Comparison of ENCODE assay signal across 12 mouse cellular contexts in the genomic region with DNA sequence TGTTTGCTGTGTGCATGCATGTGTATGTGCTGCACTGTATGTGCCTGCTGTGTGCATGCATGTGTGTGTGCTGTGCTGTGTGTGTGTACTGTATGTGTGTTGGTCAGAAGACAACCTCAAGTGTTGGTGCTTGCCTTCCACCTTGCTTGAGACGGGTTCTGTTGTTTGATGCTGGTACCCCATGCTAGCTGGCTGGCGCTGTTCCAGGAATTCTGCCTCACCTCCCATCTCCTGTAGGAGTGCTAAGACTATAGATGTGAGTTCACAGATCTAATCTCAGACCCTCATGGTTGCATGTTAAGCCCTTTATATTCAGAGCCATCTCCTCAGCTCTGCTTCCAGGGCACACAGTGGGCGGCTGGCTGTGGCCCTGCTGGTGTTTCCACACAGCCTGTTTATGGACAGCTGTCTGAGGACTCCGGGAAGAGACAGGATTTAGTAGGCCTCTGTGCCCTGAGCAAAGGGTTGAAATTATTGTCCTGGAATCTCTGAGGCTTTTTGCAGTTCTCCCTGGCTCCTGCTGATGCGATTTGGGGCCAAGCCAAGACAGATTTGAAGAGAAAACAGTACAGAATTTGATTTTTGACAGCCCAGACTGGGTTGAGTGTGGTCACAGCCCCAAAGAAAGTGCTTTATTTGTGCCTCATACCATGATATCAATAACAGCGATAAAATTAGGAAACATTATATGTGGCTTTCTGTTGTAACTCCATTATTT. TPM values are rescaled to one million over a fixed set of nuclear protein-coding genes. Genes with fewer than 3 reads are reported as not detected.
DNase-seq lines count a peak whose midpoint lies in the region; ATAC-seq and TF ChIP-seq lines count a peak whose summit lies in the region.
"Had no signal": no experiment of that assay in that cellular context is flagged by ENCODE, and none has a peak within 500 bp of the region (broad histone marks: within the 10 kb centered on the region; RNA-seq: fewer than 3 reads in every experiment).

No protein-coding gene starts in this region.

- WGBS in forebrain, postnatal 0 days, result 62% methylated on average over 6 of the region's 6 CpGs
- 68% methylated on average over 6 of the region's 6 CpGs for WGBS in forebrain, embryonic 13.5 days
- WGBS in limb, embryonic 13.5 days, result 68% methylated on average over 6 of the region's 6 CpGs
- WGBS in limb, embryonic 10.5 days, result 85% methylated on average over 6 of the region's 6 CpGs

- H3K4me1 ChIP-seq in forebrain, postnatal 0 days (ENCODE audit: insufficient read depth), result no peaks in the 10 kb centered on the region
- no peaks in the 10 kb centered on the region for H3K4me1 ChIP-seq in forebrain, embryonic 13.5 days
- H3K4me1 ChIP-seq in limb, embryonic 13.5 days, result peaks cover 13% of the 10 kb centered on the region
- no peaks in the 10 kb centered on the region for H3K4me1 ChIP-seq in limb, embryonic 10.5 days
- H3K4me1 ChIP-seq: liver, embryonic 13.5 days; midbrain, embryonic 12.5 days had no signal

- no peak for TF ChIP-seq CTCF in forebrain, postnatal 0 days (IDR thresholded peaks at IDR 0.05; ENCODE audit: low read depth)

- no peaks in the 10 kb centered on the region for H3K36me3 ChIP-seq in forebrain, postnatal 0 days (ENCODE audit: insufficient read depth)
- H3K36me3 ChIP-seq in forebrain, embryonic 13.5 days (ENCODE audit: poor library complexity, severe bottlenecking), result no peaks in the 10 kb centered on the region
- H3K36me3 ChIP-seq in limb, embryonic 13.5 days, result no peaks in the 10 kb centered on the region; the same call in 1 of the 2 replicates
- no peaks in the 10 kb centered on the region for H3K36me3 ChIP-seq in limb, embryonic 10.5 days
- no peaks in the 10 kb centered on the region for H3K36me3 ChIP-seq in myocyte (ENCODE audit: control insufficient read depth, insufficient read depth)
- H3K36me3 ChIP-seq: liver, embryonic 13.5 days; midbrain, embryonic 12.5 days had no signal

- TF ChIP-seq POLR2A in myocyte (IDR thresholded peaks at IDR 0.05; ENCODE audit: insufficient read length, low read depth), result no peak

- H3K27me3 ChIP-seq in forebrain, postnatal 0 days (ENCODE audit: insufficient read depth, low read length), result no peaks in the 10 kb centered on the region
- no peaks in the 10 kb centered on the region for H3K27me3 ChIP-seq in forebrain, embryonic 13.5 days
- H3K27me3 ChIP-seq in limb, embryonic 13.5 days, result no peaks in the 10 kb centered on the region
- no peaks in the 10 kb centered on the region for H3K27me3 ChIP-seq in limb, embryonic 10.5 days (ENCODE audit: low read depth, poor library complexity, severe bottlenecking)
- no peaks in the 10 kb centered on the region for H3K27me3 ChIP-seq in myocyte (ENCODE audit: control insufficient read depth, insufficient read depth, insufficient read length)
- H3K27me3 ChIP-seq: liver, embryonic 13.5 days; midbrain, embryonic 12.5 days had no signal

- H3K79me2 ChIP-seq in myocyte (ENCODE audit: control insufficient read depth, insufficient read depth), result no peaks in the 10 kb centered on the region

- no peak for ATAC-seq in forebrain, postnatal 0 days
- ATAC-seq in forebrain, embryonic 13.5 days, result no peak
- no peak for ATAC-seq in limb, embryonic 13.5 days (ENCODE audit: low FRiP score, low read depth)

- H3K9ac ChIP-seq in forebrain, postnatal 0 days, result no peak overlapping the region
- no peak overlapping the region for H3K9ac ChIP-seq in forebrain, embryonic 13.5 days
- H3K9ac ChIP-seq in limb, embryonic 13.5 days, result no peak overlapping the region
- H3K9ac ChIP-seq: liver, embryonic 13.5 days; midbrain, embryonic 12.5 days had no signal

- 0 out of 2 replicates have a peak, but pooled peaks cover 6% of the 10 kb centered on the region for H3K9me3 ChIP-seq in forebrain, postnatal 0 days (ENCODE audit: low read length)
- H3K9me3 ChIP-seq in forebrain, embryonic 13.5 days (replicated peaks), result peaks cover 3% of the 10 kb centered on the region; the same call in 1 of the 2 replicates
- peaks cover 7% of the 10 kb centered on the region; the same call in 1 of the 2 replicates for H3K9me3 ChIP-seq in limb, embryonic 13.5 days
- H3K9me3 ChIP-seq in limb, embryonic 10.5 days (replicated peaks), result no peaks in the 10 kb centered on the region

- H3ac ChIP-seq in myocyte (ENCODE audit: control insufficient read depth, insufficient read length), result peak overlapping the region; percentile 23

- H3K4me2 ChIP-seq in forebrain, postnatal 0 days (ENCODE audit: low read depth), result no peak overlapping the region
- no peak overlapping the region for H3K4me2 ChIP-seq in forebrain, embryonic 13.5 days
- H3K4me2 ChIP-seq in limb, embryonic 13.5 days (replicated peaks), result no peak overlapping the region
- H3K4me2 ChIP-seq in myocyte (ENCODE audit: low read depth), result no peak overlapping the region
- H3K4me2 ChIP-seq: liver, embryonic 13.5 days; midbrain, embryonic 12.5 days had no signal

- DNase-seq in forebrain, postnatal 0 days, result peak; percentile 27
- DNase-seq in limb, embryonic 10.5 days (ENCODE audit: low spot score), result no peak
- DNase-seq in brain, adult 2 months (ENCODE audit: low read depth, low spot score), result peak; percentile 56
- DNase-seq in kidney, postnatal 25 days, result no peak
- no peak for DNase-seq in liver
- DNase-seq: embryo, embryonic 11 days; gastrocnemius, postnatal 36 days; liver, embryonic 13.5 days had no signal

- H3K4me3 ChIP-seq in forebrain, postnatal 0 days (ENCODE audit: low read depth, low read length), result no peak overlapping the region
- no peak overlapping the region for H3K4me3 ChIP-seq in forebrain, embryonic 13.5 days
- no peak overlapping the region for H3K4me3 ChIP-seq in limb, embryonic 13.5 days
- H3K4me3 ChIP-seq in limb, embryonic 10.5 days, result no peak overlapping the region
- no peak overlapping the region for H3K4me3 ChIP-seq in myocyte
- H3K4me3 ChIP-seq: liver, embryonic 13.5 days; midbrain, embryonic 12.5 days had no signal

- H3K27ac ChIP-seq in forebrain, postnatal 0 days (ENCODE audit: low read depth, low read length), result no peak overlapping the region
- no peak overlapping the region for H3K27ac ChIP-seq in forebrain, embryonic 13.5 days
- peak overlapping the region; percentile 58; the same call in 1 of the 2 replicates for H3K27ac ChIP-seq in limb, embryonic 13.5 days
- H3K27ac ChIP-seq in limb, embryonic 10.5 days, result no peak overlapping the region
- H3K27ac ChIP-seq: liver, embryonic 13.5 days; midbrain, embryonic 12.5 days had no signal

TF ChIP-seq in myocyte, 11 proteins besides CTCF, POLR2A, EP300 and RAD21:
- TF ChIP-seq TCF12 (IDR thresholded peaks at IDR 0.05; ENCODE audit: insufficient read depth, poor library complexity, severe bottlenecking) (no peak), CEBPB (IDR thresholded peaks at IDR 0.05; ENCODE audit: insufficient read depth, poor library complexity, severe bottlenecking) (no peak), MYOD1 (IDR thresholded peaks at IDR 0.05; ENCODE audit: control insufficient read depth in 1 of 3, insufficient read length in 2 of 3, low read depth in 2 of 3) (no peak), MAX (IDR thresholded peaks at IDR 0.05; ENCODE audit: low read depth) (no peak), POLR2AphosphoS2 (IDR thresholded peaks at IDR 0.05; ENCODE audit: insufficient read length, low read depth) (no peak), SRF (IDR thresholded peaks at IDR 0.05; ENCODE audit: control insufficient read depth, insufficient read length, low read depth) (no peak), E2F4 (IDR thresholded peaks at IDR 0.05; ENCODE audit: insufficient read depth) (no peak), TCF3 (IDR thresholded peaks at IDR 0.05; ENCODE audit: insufficient read length, low read depth) (no peak), USF1 (IDR thresholded peaks at IDR 0.05; ENCODE audit: low read depth) (no peak), REST (IDR thresholded peaks at IDR 0.05; ENCODE audit: insufficient read depth, insufficient read length) (no peak), MYOG (IDR thresholded peaks at IDR 0.05; ENCODE audit: control insufficient read depth in 1 of 3, insufficient read depth in 1 of 3, insufficient read length in 2 of 3, low read depth in 2 of 3) (no peak)

RNA-seq across cellular contexts. Expression of gene Rps27rt, which starts 6.2 kb away (rescaled TPM):
- total RNA-seq in forebrain, postnatal 0 days (2014; rRNA removed), result 15.0 and 44.3 TPM in 2 replicates
- polyA plus RNA-seq in forebrain, postnatal 0 days (2015; fragmentation: Nextera tagmentation; extraction: Ambion mirVana), result 292 and 386 TPM in 2 replicates
- polyA plus RNA-seq in forebrain, embryonic 13.5 days (2015; fragmentation: Nextera tagmentation; extraction: Ambion mirVana), result 296 and 413 TPM in 2 replicates
- polyA plus RNA-seq in limb, embryonic 13.5 days (2015; fragmentation: Nextera tagmentation; extraction: Ambion mirVana), result 368 and 463 TPM in 2 replicates
- 226 and 227 TPM in 2 replicates for polyA plus RNA-seq in limb, embryonic 10.5 days (2016; fragmentation: Nextera tagmentation; extraction: Ambion mirVana)
- polyA plus RNA-seq in myocyte (2012; fragmentation: generic; extraction: Trizol), result 223 TPM

RNA-seq across cellular contexts. Expression of gene Osbpl10, which starts 10.4 kb away (rescaled TPM):
- 19.2 and 22.4 TPM in 2 replicates for total RNA-seq in forebrain, postnatal 0 days (2014; rRNA removed)
- polyA plus RNA-seq in forebrain, postnatal 0 days (2015; fragmentation: Nextera tagmentation; extraction: Ambion mirVana), result 2.8 and 3.0 TPM in 2 replicates
- polyA plus RNA-seq in forebrain, embryonic 13.5 days (2015; fragmentation: Nextera tagmentation; extraction: Ambion mirVana), result 0.92 and 1.3 TPM in 2 replicates
- 2.8 and 3.9 TPM in 2 replicates for polyA plus RNA-seq in limb, embryonic 13.5 days (2015; fragmentation: Nextera tagmentation; extraction: Ambion mirVana)
- 1.5 and 1.7 TPM in 2 replicates for polyA plus RNA-seq in limb, embryonic 10.5 days (2016; fragmentation: Nextera tagmentation; extraction: Ambion mirVana)
- 1.7 TPM for polyA plus RNA-seq in myocyte (2012; fragmentation: generic; extraction: Trizol)

RNA-seq across cellular contexts. Expression of gene Gpd1l, which starts 55.0 kb away (rescaled TPM):
- total RNA-seq in forebrain, postnatal 0 days (2014; rRNA removed), result 73.8 and 86.0 TPM in 2 replicates
- 45.1 and 47.0 TPM in 2 replicates for polyA plus RNA-seq in forebrain, postnatal 0 days (2015; fragmentation: Nextera tagmentation; extraction: Ambion mirVana)
- 15.8 and 16.9 TPM in 2 replicates for polyA plus RNA-seq in forebrain, embryonic 13.5 days (2015; fragmentation: Nextera tagmentation; extraction: Ambion mirVana)
- 8.5 and 9.7 TPM in 2 replicates for polyA plus RNA-seq in limb, embryonic 13.5 days (2015; fragmentation: Nextera tagmentation; extraction: Ambion mirVana)
- 10.6 and 12.6 TPM in 2 replicates for polyA plus RNA-seq in limb, embryonic 10.5 days (2016; fragmentation: Nextera tagmentation; extraction: Ambion mirVana)
- 19.5 TPM for polyA plus RNA-seq in myocyte (2012; fragmentation: generic; extraction: Trizol)

Comparison
In these comparisons a context has a peak if more than half of its experiments do, and no peak if none do; other contexts are left out.
1. DNase-seq: peak in forebrain, postnatal 0 days (single experiment) and brain, adult 2 months (single experiment); none in limb, embryonic 10.5 days (single experiment), kidney, postnatal 25 days (0 of 2) and liver (single experiment).